Mouse (Mus musculus) T-helper 2 cell (primary cell): ENCODE measurements around the gene Rpl7l1.
"Not testable (repeated sequence)": the region's sequence is repeated elsewhere in the genome, so short reads cannot be mapped to it uniquely, and the experiment has no call there.

Experiments used
- in situ Hi-C: fragments of 300-600 bp; cut with MboI, MseI; formaldehyde crosslinking; loops from one replicate; pipeline ENCODE4 v1.15.1; 2025; ENCODE audit warnings: high pct_unique_total_duplicates

The Rpl7l1 gene

DNA sequence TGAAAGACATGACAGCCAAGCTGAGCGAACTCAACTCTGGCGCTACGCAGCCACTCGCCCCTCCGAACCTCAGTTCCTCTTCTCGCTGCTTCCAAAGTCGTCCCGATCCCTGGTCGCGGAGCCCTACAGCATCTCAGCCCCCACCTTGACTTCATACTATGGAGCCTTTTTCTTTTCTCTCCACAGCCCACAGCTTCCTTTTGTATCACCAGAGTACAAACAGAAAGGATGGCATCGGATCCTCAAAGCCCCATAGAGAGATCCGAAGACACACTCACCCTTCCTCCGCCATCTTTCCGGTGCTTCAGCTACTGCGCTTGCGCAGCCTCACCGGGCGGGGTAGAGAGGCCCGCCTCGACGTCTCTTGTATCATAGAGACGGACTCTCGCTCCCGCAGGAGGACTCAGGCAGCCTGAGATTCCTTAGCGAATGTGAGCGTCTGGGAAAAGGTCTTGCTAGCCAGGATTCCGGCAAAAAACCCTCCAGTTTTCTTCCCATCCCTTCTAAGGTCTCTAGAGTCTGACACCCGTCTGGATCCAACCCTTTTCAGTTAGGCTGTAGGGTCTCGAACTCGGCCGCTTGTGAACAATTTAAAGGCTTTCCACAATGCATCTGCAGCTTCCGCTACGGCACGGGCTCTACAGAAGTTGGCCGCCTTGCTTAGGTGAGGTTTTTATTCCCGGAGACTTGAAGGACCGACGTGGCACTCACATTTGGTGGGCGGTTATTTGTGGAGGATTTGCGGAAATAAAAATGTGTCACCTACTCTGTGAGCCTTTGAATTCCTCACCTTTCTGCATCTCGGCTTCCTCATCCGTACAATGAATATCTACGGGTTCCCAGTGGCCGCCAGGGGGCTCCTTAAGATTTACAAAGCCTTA lies at the start of gene Rpl7l1:
Gene Rpl7l1 (minus strand): TSS at position 332 of the 881 bp plus-strand sequence.
- in situ Hi-C loops, result loop anchor here (5.0 kb wide), 1 partner anchor 100 kb away; no protein-coding TSS in a partner anchor

DNA sequence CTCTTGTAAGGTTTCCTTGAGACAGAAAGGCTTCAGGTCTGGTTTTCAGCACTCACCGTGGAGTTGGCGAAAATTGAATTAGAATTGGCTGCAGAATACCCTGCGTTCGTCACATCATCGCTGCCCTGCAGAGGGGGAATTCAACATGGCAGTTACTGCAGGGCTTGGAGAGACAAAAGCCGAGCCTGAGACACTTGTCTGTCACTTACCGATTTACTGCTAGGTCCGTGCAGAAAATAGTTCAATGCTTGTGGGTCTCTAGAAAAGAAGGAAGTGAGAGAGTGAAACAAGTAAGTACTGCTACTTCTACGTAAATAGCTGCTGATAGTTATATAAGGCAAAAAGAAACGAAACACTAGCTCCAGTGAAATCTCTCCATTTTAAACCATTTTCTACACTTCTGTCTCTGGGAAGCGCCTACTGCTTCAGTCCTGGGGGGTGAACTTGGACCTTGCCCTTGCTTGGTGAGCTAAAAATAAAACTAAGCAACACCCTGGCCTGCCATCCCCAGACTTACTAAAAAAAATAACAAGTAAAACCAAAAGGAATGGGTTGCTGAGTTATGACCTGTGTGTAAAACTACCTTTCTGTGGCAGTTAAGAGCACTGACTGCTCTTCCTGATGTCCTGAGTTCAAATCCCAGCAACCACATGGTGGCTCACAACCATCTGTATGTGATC lies 47.5 kb upstream of the Rpl7l1 start:
- in situ Hi-C loops, result no loop called here

- in situ Hi-C loops, result no loop called here
These were observed 46.5 kb upstream of the Rpl7l1 start for GRCm38 (mm10) chr17:46828935-46829334.

DNA sequence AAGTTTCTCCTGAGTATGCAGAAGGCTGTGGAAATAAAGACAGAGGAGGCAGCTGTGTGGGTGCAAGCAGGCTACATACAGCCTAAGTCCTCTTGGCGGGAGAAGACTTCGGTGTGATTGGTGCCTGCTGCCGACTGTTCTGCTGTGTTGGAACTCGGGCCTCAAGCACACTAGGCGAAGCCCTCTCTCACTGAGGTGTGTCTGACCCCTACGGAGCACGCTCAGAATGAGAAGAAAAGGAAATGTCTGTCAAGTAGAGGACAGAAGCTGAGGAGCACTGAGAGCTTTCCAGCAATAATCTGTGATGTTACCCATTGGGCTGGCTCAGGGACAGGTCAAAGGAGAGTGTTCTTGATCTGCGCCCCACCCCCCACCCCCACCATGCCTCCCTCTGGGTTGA lies 40.6 kb upstream of the Rpl7l1 start:
- in situ Hi-C loops, result no loop called here

GRCm38 (mm10) chr17:46820628-46821027 lies 38.2 kb upstream of the Rpl7l1 start:
- in situ Hi-C loops, result no loop called here

DNA sequence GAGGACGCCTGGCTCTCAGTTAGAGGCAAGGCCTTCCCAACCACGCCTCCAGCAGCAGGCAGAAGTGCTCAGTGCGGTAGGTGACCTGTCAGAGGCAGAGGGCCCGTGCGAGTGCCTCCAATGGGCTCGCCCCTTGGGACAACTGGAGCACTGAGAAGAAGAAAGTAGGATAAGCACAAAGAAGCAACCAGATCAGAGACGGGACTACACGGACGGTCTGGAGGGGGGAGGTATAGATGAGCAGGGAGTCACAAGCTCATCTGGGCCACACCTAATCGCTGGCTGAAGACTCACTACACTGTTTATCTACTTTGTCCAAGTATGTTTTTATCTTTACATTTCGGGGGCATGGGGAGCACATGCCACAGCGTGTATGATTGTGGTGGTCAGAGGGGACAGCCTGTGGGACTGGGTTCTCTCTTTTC lies 35.3 kb upstream of the Rpl7l1 start:
- in situ Hi-C loops, result no loop called here

GRCm38 (mm10) chr17:46816306-46816705 lies 33.8 kb upstream of the Rpl7l1 start:
- in situ Hi-C loops, result no loop called here

DNA sequence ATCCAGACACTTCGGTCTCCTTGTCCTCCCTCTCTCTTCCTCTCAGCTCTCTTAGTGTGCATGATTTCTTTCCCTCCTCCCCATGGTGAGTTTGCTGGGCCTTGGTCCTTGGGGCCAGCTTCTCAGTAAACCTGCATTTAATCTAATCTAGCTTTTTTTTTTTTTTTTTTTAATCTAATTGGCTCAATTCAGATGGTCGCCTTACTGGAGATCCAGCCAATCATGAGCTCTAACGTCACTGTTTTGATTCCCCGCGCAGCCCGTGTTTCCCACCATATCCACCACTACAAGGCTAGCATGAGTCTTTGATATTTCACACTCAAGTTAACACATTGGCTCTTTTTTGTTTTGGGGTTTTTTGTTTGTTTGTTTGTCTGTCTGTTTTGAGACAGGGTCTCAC lies 32.0 kb upstream of the Rpl7l1 start:
- in situ Hi-C loops, result no loop called here

GRCm38 (mm10) chr17:46813637-46814036 lies 31.2 kb upstream of the Rpl7l1 start:
- in situ Hi-C loops, result no loop called here

- in situ Hi-C loops, result no loop called here
These were observed 30.0 kb upstream of the Rpl7l1 start for GRCm38 (mm10) chr17:46812442-46812841.

DNA sequence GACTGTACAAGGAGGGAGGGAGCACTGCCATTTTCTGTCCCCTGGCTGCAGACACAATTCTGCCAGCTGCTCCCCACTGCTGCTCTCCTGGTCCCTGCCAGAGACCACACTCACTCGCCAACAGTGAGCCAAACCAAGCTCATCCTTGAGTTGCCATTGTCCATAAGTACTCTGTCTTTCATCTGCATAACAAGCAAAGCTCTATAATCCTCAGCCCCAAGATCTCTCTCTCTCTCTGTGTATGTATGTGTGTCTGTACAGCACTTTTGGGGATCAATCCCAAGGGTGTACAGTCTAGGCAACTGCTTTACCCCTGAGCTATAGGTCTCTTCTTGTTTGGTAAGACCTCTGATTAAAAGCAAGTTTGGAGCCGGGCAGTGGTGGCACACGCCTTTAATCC lies 28.2 kb upstream of the Rpl7l1 start:
- in situ Hi-C loops, result no loop called here

DNA sequence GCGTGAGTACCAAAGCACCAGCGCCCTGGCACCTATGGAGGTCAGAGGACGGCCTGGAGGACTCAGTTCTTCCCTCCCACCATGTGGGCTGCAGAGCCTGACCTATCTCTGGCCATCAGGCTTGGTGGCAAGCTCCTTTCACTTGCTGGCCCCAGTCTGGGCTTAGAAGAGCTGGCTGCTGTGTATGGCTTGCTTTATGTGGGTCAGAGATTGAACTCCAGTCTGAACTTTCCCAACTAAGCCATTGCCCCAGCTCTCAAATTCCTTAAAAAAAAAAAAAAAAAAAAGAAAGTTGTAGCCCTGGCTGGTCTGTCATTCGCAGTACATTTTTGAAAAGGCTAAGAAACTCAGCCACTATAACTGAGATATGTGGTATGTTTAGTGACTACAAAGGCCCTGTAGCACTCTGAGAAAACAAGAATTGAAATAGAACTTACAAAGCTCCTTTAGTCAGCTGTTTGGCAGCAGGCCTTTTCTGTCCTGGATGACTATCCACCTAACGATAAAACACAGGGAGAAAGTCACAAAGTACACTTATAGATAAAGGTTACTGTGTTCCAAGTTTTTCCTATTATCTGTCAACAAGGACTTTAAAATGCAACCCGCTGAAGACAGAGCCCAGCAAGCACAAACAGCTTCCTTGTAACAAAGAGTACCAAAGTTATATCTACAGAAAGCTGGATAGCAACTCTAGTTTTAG lies 26.8 kb upstream of the Rpl7l1 start:
- in situ Hi-C loops, result no loop called here

GRCm38 (mm10) chr17:46808376-46808775 lies 25.9 kb upstream of the Rpl7l1 start:
- in situ Hi-C loops, result no loop called here

GRCm38 (mm10) chr17:46801761-46802160 lies 19.3 kb upstream of the Rpl7l1 start:
- in situ Hi-C loops, result no loop called here

GRCm38 (mm10) chr17:46799680-46800079 lies 17.2 kb upstream of the Rpl7l1 start:
- in situ Hi-C loops, result no loop called here

DNA sequence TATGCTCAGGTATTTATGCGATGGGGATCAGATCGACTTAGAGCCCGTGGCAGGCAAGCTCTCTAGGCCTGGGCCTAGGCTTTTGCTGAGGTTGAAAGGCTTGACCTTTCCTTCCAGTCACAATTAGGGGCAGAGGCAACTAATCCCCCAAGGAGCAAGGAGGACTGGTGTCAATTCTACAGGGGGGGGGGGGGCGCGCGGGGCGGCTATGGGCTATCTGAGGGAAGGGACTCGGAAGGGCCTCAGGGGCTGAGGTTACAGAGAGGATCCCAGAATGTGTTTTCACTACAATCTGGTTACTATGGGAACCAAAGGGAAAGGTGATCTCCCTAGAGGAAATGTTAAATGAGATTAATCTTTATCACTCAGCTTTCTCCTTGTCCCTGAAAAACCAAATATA lies 14.9 kb upstream of the Rpl7l1 start:
- in situ Hi-C loops, result no loop called here

- in situ Hi-C loops, result no loop called here
These were observed 14.3 kb upstream of the Rpl7l1 start for GRCm38 (mm10) chr17:46796743-46797142.

GRCm38 (mm10) chr17:46792963-46793362 lies 10.5 kb upstream of the Rpl7l1 start:
- in situ Hi-C loops, result no loop called here

DNA sequence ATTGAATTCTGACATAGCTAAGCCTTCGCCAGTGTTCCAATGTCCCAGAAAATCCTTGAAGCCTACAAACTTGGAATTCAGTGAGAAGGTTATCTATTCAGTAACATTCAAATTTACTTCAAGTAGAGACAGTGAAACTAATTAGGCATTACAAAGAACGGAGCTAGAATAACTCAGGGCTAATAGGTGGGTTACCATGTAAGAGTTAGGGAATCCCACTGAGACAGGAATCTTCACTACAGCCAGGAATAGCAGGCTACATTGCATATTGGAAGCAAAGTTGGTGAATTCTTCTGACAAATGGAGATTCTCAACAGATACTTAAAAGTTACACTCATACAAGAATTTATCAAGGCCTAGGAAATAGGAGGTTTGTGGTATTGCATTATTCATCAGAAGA lies 5.5 kb upstream of the Rpl7l1 start:
- in situ Hi-C loops, result not testable (repeated sequence)

DNA sequence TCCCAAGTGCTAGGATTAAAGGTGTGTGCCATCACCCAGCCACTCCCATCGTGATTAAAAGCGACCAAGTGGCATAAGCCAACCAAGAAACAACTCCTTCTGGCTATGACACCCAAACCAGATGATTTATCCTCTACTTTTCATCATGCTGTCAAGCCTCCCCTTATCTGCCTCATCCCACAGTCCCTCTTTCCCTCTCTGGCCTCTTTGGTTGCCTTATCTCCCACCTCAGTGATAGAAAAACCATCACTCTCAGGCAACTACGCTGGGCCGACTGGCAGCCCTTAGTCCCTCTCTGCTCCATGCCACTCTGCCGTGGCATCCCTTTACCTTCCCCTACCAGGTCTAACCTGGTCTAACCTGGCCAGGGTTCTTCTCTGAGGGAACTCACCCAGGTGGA lies 4.5 kb upstream of the Rpl7l1 start:
- in situ Hi-C loops, result no loop called here

DNA sequence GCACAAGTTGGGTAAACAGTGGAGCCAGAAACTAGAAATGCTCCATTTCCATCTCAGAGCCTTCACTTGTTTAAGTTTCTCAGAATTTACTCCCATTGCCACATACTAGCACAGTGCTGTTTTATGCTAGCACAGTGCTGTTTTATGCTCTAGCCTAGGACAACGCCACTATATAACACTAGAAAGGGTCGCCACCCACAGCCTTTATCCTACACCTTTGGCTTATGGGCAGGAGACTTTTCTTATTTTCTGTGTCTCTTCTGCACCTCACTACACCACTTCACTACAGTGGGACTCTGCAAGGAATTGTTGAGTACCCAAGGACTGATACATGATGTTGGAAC lies 722 bp upstream of the Rpl7l1 start:
- in situ Hi-C loops, result loop anchor here (5.0 kb wide), 1 partner anchor 99 kb away; no protein-coding TSS in a partner anchor

DNA sequence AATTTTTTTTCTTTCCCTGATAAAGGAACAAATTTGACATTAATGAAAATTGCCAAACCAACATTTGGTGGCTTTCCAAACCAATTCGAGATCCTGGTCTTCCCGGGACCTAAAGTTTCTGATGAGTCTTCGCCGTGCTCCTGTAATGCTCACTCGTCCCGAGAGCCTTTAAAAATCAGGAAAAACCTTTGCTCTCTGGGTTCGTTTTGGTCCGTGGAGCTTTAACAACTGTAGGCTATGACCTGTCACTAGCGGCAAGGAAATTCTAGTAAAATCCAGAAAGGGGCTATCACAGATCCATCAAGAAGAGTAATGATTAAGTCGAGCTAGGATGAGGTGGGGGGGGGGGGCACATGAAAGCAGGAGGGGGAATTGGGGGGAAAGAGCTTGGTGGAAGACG lies 596 bp downstream of the Rpl7l1 start:
- in situ Hi-C loops, result loop anchor here (5.0 kb wide), 1 partner anchor 100 kb away; no protein-coding TSS in a partner anchor
